Mouse (Mus musculus) MEL (cell line): Measurements from ENCODE around the gene Hsph1. TPM values are rescaled to one million over a fixed set of nuclear protein-coding genes. Genes with fewer than 3 reads are reported as not detected.

Experiments
- DNase-seq: peaks from one replicate; pipeline ENCODE4 v3.0.0; 2011; ENCODE audit warnings: low read depth, low spot score
- H3K27ac ChIP-seq: 2 replicates; pipeline ENCODE4 v1.5.1; 2012; ENCODE audit warnings: low read depth, mild to moderate bottlenecking, control low read depth, low read length, moderate library complexity; ENCODE audit not compliant: control insufficient read depth
- H3K27me3 ChIP-seq, 2 experiments: fragments of 150-350 bp in 1 of 2; sonication (generic) in 1 of 2; 2 replicates each; pipeline ENCODE4 v1.6.1; 2012; ENCODE audit warnings: low read length in 2 of 2, mild to moderate bottlenecking in 2 of 2, improper control_type of control experiment in 1 of 2, moderate library complexity in 1 of 2; ENCODE audit not compliant: insufficient read depth in 2 of 2, control insufficient read depth in 1 of 2
- H3K36me3 ChIP-seq, 2 experiments: 2 replicates each; pipeline ENCODE4 v1.6.1; 2012 to 2014; ENCODE audit warnings: low read length in 2 of 2, improper control_type of control experiment in 1 of 2, inconsistent platforms in 1 of 2, mild to moderate bottlenecking in 1 of 2; ENCODE audit not compliant: insufficient read depth in 2 of 2, control insufficient read depth in 1 of 2
- H3K4me1 ChIP-seq, 2 experiments: fragments of 150-350 bp in 1 of 2; sonication (generic) in 1 of 2; 2 replicates each; pipeline ENCODE4 v1.6.1; 2012; ENCODE audit warnings: low read length in 2 of 2, improper control_type of control experiment in 1 of 2, mild to moderate bottlenecking in 1 of 2; ENCODE audit not compliant: insufficient read depth in 2 of 2, control insufficient read depth in 1 of 2
- H3K4me3 ChIP-seq, 2 experiments: fragments of 150-350 bp in 1 of 2; sonication (generic) in 1 of 2; 2 replicates each; pipeline ENCODE4 v1.5.1; 2012; ENCODE audit warnings: low read depth in 2 of 2, low read length in 2 of 2, mild to moderate bottlenecking in 2 of 2, moderate library complexity in 2 of 2, control low read depth in 1 of 2, improper control_type of control experiment in 1 of 2; ENCODE audit not compliant: control insufficient read depth in 1 of 2, insufficient read depth in 1 of 2
- H3K79me2 ChIP-seq: 2 replicates; pipeline ENCODE4 v1.6.1; 2012; ENCODE audit warnings: mild to moderate bottlenecking, low read length, moderate library complexity; ENCODE audit not compliant: control insufficient read depth, poor library complexity, insufficient read depth
- H3K9ac ChIP-seq: 2 replicates; pipeline ENCODE4 v1.6.1; 2012; ENCODE audit warnings: low read depth, mild to moderate bottlenecking, control low read depth, low read length, moderate library complexity; ENCODE audit not compliant: control insufficient read depth, poor library complexity, severe bottlenecking
- H3K9me3 ChIP-seq: fragments of 150-350 bp; sonication (generic); replicated peaks from 2 replicates; pipeline ENCODE4 v1.6.1; 2012; ENCODE audit warnings: mild to moderate bottlenecking, low read length, improper control_type of control experiment, moderate library complexity; ENCODE audit not compliant: insufficient read depth
- BHLHE40 ChIP-seq: IDR thresholded peaks from 2 replicates; pipeline ENCODE4 v1.6.1; 2012; ENCODE audit warnings: low read depth, mild to moderate bottlenecking, inconsistent platforms, low read length, improper control_type of control experiment, borderline replicate concordance
- CHD1 ChIP-seq: IDR thresholded peaks from 2 replicates; pipeline ENCODE4 v1.6.1; 2012; ENCODE audit warnings: low read depth, mild to moderate bottlenecking, inconsistent platforms, low read length, improper control_type of control experiment
- CHD2 ChIP-seq: IDR thresholded peaks from 2 replicates; pipeline ENCODE4 v1.6.1; 2011; ENCODE audit warnings: low read length, improper control_type of control experiment
- CTCF ChIP-seq, 3 experiments: IDR thresholded peaks in 2 of 3; conservative IDR thresholded peaks in 1 of 3; 2 replicates each; pipeline ENCODE4 v1.5.1; 2011 to 2012; ENCODE audit warnings: low read length in 3 of 3, low read depth in 2 of 3, mild to moderate bottlenecking in 2 of 3, improper control_type of control experiment in 1 of 3, inconsistent platforms in 1 of 3, mixed read lengths in 1 of 3, moderate library complexity in 1 of 3; ENCODE audit not compliant: control insufficient read depth in 1 of 3, insufficient read depth in 1 of 3, poor library complexity in 1 of 3, severe bottlenecking in 1 of 3
- ELF1 ChIP-seq: IDR thresholded peaks from 2 replicates; pipeline ENCODE4 v1.6.1; 2014; ENCODE audit warnings: low read depth, mild to moderate bottlenecking, inconsistent platforms, low read length, improper control_type of control experiment, moderate library complexity
- ETS1 ChIP-seq: IDR thresholded peaks from 2 replicates; pipeline ENCODE4 v1.6.1; 2012; ENCODE audit warnings: low read depth, mild to moderate bottlenecking, inconsistent platforms, low read length, improper control_type of control experiment, moderate library complexity
- GABPA ChIP-seq: IDR thresholded peaks from 2 replicates; pipeline ENCODE4 v1.6.1; 2012; ENCODE audit warnings: low read depth, mild to moderate bottlenecking, inconsistent platforms, low read length, improper control_type of control experiment, moderate library complexity
- HCFC1 ChIP-seq: IDR thresholded peaks from 2 replicates; pipeline ENCODE4 v1.6.1; 2012; ENCODE audit warnings: low read depth, mild to moderate bottlenecking, inconsistent platforms, low read length, improper control_type of control experiment, moderate library complexity
- JUND ChIP-seq: IDR thresholded peaks from 2 replicates; pipeline ENCODE4 v1.6.1; 2011; ENCODE audit warnings: low read depth, mild to moderate bottlenecking, improper control_type of control experiment, low read length
- KAT2A ChIP-seq: conservative IDR thresholded peaks from 2 replicates; pipeline ENCODE4 v1.6.1; 2012; ENCODE audit warnings: low read depth, low read length, improper control_type of control experiment, inconsistent platforms
- MAFK ChIP-seq: IDR thresholded peaks from 2 replicates; pipeline ENCODE4 v1.6.1; 2011; ENCODE audit warnings: low read depth, mild to moderate bottlenecking, low read length, improper control_type of control experiment, borderline replicate concordance
- MAZ ChIP-seq: IDR thresholded peaks from 2 replicates; pipeline ENCODE4 v1.6.1; 2012; ENCODE audit warnings: low read depth, mild to moderate bottlenecking, inconsistent platforms, low read length, improper control_type of control experiment
- MXI1 ChIP-seq: IDR thresholded peaks from 2 replicates; pipeline ENCODE4 v1.6.1; 2011; ENCODE audit warnings: mild to moderate bottlenecking, low read depth, low read length, improper control_type of control experiment
- MYB ChIP-seq: IDR thresholded peaks from 2 replicates; pipeline ENCODE4 v1.6.1; 2011; ENCODE audit warnings: mild to moderate bottlenecking, low read depth, low read length, improper control_type of control experiment
- NELFE ChIP-seq: IDR thresholded peaks from 2 replicates; pipeline ENCODE4 v1.6.1; 2011; ENCODE audit warnings: low read depth, low read length, improper control_type of control experiment
- NRF1 ChIP-seq: IDR thresholded peaks from 2 replicates; pipeline ENCODE4 v1.6.1; 2014; ENCODE audit warnings: low read depth, mild to moderate bottlenecking, inconsistent platforms, low read length, improper control_type of control experiment, moderate library complexity; ENCODE audit not compliant: poor library complexity, insufficient read depth, severe bottlenecking
- POLR2A ChIP-seq, 2 experiments: IDR thresholded peaks; 2 replicates each; pipeline ENCODE4 v1.6.1; 2011 to 2012; ENCODE audit warnings: low read length in 2 of 2, mild to moderate bottlenecking in 2 of 2, control low read depth in 1 of 2, improper control_type of control experiment in 1 of 2, low read depth in 1 of 2, moderate library complexity in 1 of 2; ENCODE audit not compliant: control insufficient read depth in 1 of 2, insufficient read depth in 1 of 2, poor library complexity in 1 of 2
- POLR2AphosphoS5 ChIP-seq: IDR thresholded peaks from 2 replicates; pipeline ENCODE4 v1.6.1; 2012; ENCODE audit warnings: low read depth, borderline replicate concordance, mild to moderate bottlenecking, inconsistent platforms, low read length, moderate library complexity, mixed read lengths
- SIN3A ChIP-seq: IDR thresholded peaks from 2 replicates; pipeline ENCODE4 v1.6.1; 2012; ENCODE audit warnings: low read length, improper control_type of control experiment, inconsistent platforms
- TAL1 ChIP-seq: IDR thresholded peaks from 2 replicates; pipeline ENCODE4 v1.6.1; 2012; ENCODE audit warnings: mild to moderate bottlenecking, inconsistent platforms, low read length, moderate library complexity, mixed read lengths
- TBP ChIP-seq: IDR thresholded peaks from 2 replicates; pipeline ENCODE4 v1.8.0; 2011; ENCODE audit warnings: low read depth, low read length, improper control_type of control experiment
- TCF12 ChIP-seq: IDR thresholded peaks from 2 replicates; pipeline ENCODE4 v1.6.1; 2014; ENCODE audit warnings: low read depth, mild to moderate bottlenecking, inconsistent platforms, low read length, improper control_type of control experiment, moderate library complexity
- UBTF ChIP-seq: IDR thresholded peaks from 2 replicates; pipeline ENCODE4 v1.6.1; 2012; ENCODE audit warnings: low read depth, mild to moderate bottlenecking, inconsistent platforms, low read length, improper control_type of control experiment, moderate library complexity, borderline replicate concordance; ENCODE audit not compliant: insufficient read depth
- USF2 ChIP-seq, 2 experiments: IDR thresholded peaks; 2 replicates each; pipeline ENCODE4 v1.6.1; 2011 to 2012; ENCODE audit warnings: improper control_type of control experiment in 2 of 2, low read length in 2 of 2, borderline replicate concordance in 1 of 2, inconsistent platforms in 1 of 2, low read depth in 1 of 2, mild to moderate bottlenecking in 1 of 2; ENCODE audit not compliant: insufficient read depth in 1 of 2
- ZC3H11A ChIP-seq: IDR thresholded peaks from 2 replicates; pipeline ENCODE4 v1.6.1; 2012; ENCODE audit warnings: low read depth, mild to moderate bottlenecking, inconsistent platforms, low read length, improper control_type of control experiment
- ZKSCAN1 ChIP-seq: IDR thresholded peaks from 2 replicates; pipeline ENCODE4 v1.6.1; 2012; ENCODE audit warnings: low read depth, mild to moderate bottlenecking, inconsistent platforms, low read length, improper control_type of control experiment, moderate library complexity
- ZMIZ1 ChIP-seq: IDR thresholded peaks from 2 replicates; pipeline ENCODE4 v1.6.1; 2012; ENCODE audit warnings: low read depth, mild to moderate bottlenecking, inconsistent platforms, low read length, improper control_type of control experiment, moderate library complexity
- ZNF384 ChIP-seq: IDR thresholded peaks from 2 replicates; pipeline ENCODE4 v1.6.1; 2012; ENCODE audit warnings: low read depth, mild to moderate bottlenecking, inconsistent platforms, low read length, improper control_type of control experiment
- polyA plus RNA-seq, 2 experiments: library from polyadenylated mRNA; stranded (reverse) in 1 of 2; unstranded in 1 of 2; fragments of >175 nt in 1 of 2; fragments of >200 nt in 1 of 2; gene quantifications; 2 replicates each; pipeline versions ENCODE4 v1.2.1 to v1.2.4; 2012; ENCODE audit warnings: low replicate concordance in 2 of 2, low read depth in 1 of 2; ENCODE audit not compliant: insufficient read length in 2 of 2, insufficient read depth in 1 of 2, missing spikeins in 1 of 2
- total RNA-seq: library from RNA; depleted of rRNA; stranded (reverse); fragments of 300-350 nt; gene quantifications from 2 replicates; pipeline ENCODE4 v1.2.3, GENCODE M21; 2012; rRNA removed

The Hsph1 gene
- total RNA-seq (170 and 176 TPM in 2 replicates), polyA plus RNA-seq (100 to 1,000 TPM; 300 to 388 TPM)

GRCm38 (mm10) chr5:149636075-149636920 lies at the start of gene Hsph1:
TSS of gene Hsph1 (minus strand) at chr5:149636376.
- H3K4me3 ChIP-seq, result peak within 1 kb of the TSS; percentile 92 to 96
- H3K4me1 ChIP-seq, result peaks cover 6 to 11% of the 10 kb centered on the region in 2 experiments; a peak in 3 of 4 replicates
- DNase-seq, result peak; percentile 100
- no peaks in the 10 kb centered on the region for H3K9me3 ChIP-seq
- H3K36me3 ChIP-seq, result peaks cover 27 to 28% of the 10 kb centered on the region in 2 experiments
- H3K79me2 ChIP-seq, result peaks cover 43% of the 10 kb centered on the region
- TF ChIP-seq NELFE, result no peak
- TF ChIP-seq ELF1, result no peak
- TF ChIP-seq USF2 (IDR thresholded peaks at IDR 0.05; ENCODE audit: borderline replicate concordance in 1 of 2, insufficient read depth in 1 of 2, low read depth in 1 of 2, low read length in 2 of 2), result no peak
- TF ChIP-seq GABPA, result no peak
- no peak for TF ChIP-seq HCFC1
- peak; percentile 92 to 93 for TF ChIP-seq POLR2A (IDR thresholded peaks at IDR 0.05; ENCODE audit: control insufficient read depth in 1 of 2, insufficient read depth in 1 of 2, low read depth in 1 of 2, low read length in 2 of 2, poor library complexity in 1 of 2)
- no peak for TF ChIP-seq SIN3A
- TF ChIP-seq CTCF (IDR thresholded peaks at IDR 0.05 in 2 of 3, conservative IDR thresholded peaks at IDR 0.05 in 1 of 3; ENCODE audit: control insufficient read depth in 1 of 3, insufficient read depth in 1 of 3, low read depth in 2 of 3, low read length in 3 of 3, poor library complexity in 1 of 3, severe bottlenecking in 1 of 3), result 0 out of 6 replicates have a peak, but pooled peaks of 1 of the 3 experiments have one; percentile 0
- TF ChIP-seq TAL1, result 0 out of 2 replicates have a peak, but pooled peaks have one; percentile 10
- TF ChIP-seq KAT2A, result no peak
- peak; percentile 28; the same call in 1 of the 2 replicates for TF ChIP-seq UBTF
- TF ChIP-seq CHD1, result no peak
- TF ChIP-seq JUND, result no peak
- no peak for TF ChIP-seq ZC3H11A
- peak; percentile 96 for TF ChIP-seq POLR2AphosphoS5
- TF ChIP-seq TBP, result peak; percentile 97
- peak within 1 kb of the TSS; percentile 86 for H3K9ac ChIP-seq
- H3K27ac ChIP-seq, result peak within 1 kb of the TSS; percentile 90
- no peaks in the 10 kb centered on the region for H3K27me3 ChIP-seq

DNA sequence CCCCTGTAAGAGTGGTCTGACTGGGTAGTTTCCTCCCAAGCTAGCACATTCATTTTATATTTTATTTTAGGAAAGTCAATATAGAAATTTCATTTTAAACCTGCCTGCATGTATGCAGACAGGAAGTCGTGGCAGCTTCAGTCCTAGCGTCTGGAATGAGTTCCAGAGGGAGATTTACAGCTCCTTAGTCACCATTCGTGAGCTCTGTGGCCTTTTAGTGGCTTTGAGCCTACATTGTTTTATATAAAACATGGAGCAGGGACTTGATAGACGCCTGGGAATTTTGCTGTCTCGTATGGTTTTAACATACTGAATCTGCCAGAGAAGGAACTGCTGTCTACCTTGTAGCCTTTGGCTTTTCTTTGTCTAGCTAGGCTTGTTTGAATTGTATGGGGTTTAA lies 44.8 kb upstream of the Hsph1 start:
- Histone ChIP-seq H3K4me3 (no peak overlapping the region), H3K27ac (no peak overlapping the region), H3K27me3 (no peaks in the 10 kb centered on the region), H3K9me3 (no peaks in the 10 kb centered on the region), H3K9ac (no peak overlapping the region), H3K4me1 (peaks cover 5 to 11% of the 10 kb centered on the region in 2 experiments), H3K36me3 (peaks cover 0 to 12% of the 10 kb centered on the region in 2 experiments; a peak in 2 of 4 replicates), H3K79me2 (peaks cover 2% of the 10 kb centered on the region)
- DNase-seq, result no peak
- TF ChIP-seq ZMIZ1, result no peak
- no peak for TF ChIP-seq MAFK
- no peak for TF ChIP-seq POLR2A (IDR thresholded peaks at IDR 0.05; ENCODE audit: control insufficient read depth in 1 of 2, insufficient read depth in 1 of 2, low read depth in 1 of 2, low read length in 2 of 2, poor library complexity in 1 of 2)
- no peak for TF ChIP-seq TCF12
- no peak for TF ChIP-seq TAL1
- no peak for TF ChIP-seq NRF1
- no peak for TF ChIP-seq ETS1
- TF ChIP-seq ZKSCAN1, result no peak
- TF ChIP-seq MXI1, result no peak
- TF ChIP-seq MYB, result no peak
- TF ChIP-seq CHD2, result no peak
- TF ChIP-seq BHLHE40, result no peak
- no peak for TF ChIP-seq ZC3H11A
- no peak for TF ChIP-seq ZNF384
- TF ChIP-seq HCFC1, result no peak
- no peak for TF ChIP-seq USF2 (IDR thresholded peaks at IDR 0.05; ENCODE audit: borderline replicate concordance in 1 of 2, insufficient read depth in 1 of 2, low read depth in 1 of 2, low read length in 2 of 2)
- no peak for TF ChIP-seq MAZ
